Mouse (Mus musculus): ENCODE results near the gene Rtn4r.

DNA sequence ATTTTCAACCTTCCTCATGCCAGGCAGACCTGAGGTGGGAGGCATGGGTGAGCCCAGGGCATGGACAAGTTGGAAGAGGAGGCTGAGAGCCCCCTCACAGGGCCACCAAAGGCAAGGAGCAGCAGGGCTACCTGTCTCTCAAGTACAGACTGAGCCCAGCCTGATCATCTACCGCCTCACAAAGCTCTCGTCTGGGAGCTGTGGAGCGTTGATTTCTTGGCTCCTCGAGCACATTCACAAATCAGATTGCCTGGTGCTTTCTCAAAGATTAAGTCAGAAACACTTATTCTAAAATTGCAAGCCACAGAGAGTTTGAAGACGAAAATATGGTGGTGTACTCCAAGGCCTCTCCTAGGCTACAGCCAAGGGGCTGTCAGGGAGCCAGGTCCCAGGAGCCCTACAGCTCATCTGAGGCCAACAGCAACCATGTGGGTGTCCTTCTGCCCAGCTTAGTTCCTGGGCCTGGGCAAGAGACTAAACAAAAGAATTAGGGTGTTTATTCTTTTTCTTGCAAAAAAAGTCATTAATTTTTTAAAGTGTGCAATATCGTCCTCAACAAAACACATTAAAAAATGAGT, 39.3 kb downstream of the Rtn4r start:
- TF ChIP-seq CTCF (IDR thresholded peaks at IDR 0.05; ENCODE audit: low read depth) (no peak), EP300 (IDR thresholded peaks at IDR 0.05; ENCODE audit: low read depth) (no peak)
